Mouse (Mus musculus): ENCODE measurements around the gene Igflr1.

DNA sequence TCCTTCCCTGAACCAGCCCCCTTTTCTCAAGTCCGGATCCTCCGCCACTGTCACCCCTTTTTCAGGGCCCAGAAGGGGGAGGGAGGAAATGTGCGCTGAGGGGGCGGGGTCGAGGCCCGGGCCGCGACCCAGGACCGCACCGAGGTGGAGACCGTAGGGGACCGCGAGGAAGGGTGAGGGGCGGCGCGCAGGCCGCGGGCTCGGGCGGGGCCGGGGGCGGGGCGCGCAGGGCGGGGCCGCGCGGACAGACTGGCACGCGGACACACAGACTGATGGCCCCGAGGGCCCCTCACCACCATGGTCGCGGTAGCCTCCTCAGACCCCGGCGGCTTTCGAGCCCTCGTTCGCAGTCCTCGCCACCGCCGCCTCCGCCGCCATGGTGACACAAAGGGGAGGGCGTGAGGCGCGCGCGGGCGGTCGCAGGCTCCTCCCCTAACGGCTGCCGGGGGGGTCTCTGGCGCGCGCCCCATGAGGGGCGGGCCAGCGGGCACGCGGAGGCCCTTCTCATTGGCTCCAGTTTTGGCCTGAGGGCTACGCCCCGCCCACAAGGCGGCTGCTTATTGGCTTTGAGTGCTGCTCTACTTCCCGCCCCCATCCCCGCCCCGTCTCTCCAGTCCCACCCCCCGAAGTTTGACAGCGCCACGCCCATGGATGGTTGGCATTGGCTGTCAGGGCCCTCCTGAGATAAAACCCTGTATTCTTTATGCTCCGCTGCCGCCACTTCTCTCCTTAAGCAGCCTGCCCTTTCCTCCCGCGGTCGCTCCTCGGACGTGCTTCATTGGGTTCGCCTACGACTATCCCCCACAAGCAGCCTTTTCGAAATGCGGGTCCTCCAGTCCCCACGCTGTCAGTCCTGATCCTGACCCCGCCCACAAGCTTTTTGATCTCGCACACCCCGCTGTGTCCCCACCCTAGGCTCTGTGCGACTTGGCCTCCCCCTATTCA lies 30.3 kb upstream of the Igflr1 start, which contains the start of gene Arhgap33:
- TF ChIP-seq CTCF (IDR thresholded peaks at IDR 0.05) = no peak
- TF ChIP-seq POLR2A (IDR thresholded peaks at IDR 0.05; ENCODE audit: insufficient read depth, low read depth, low read length) = no peak
- TF ChIP-seq EP300 (IDR thresholded peaks at IDR 0.05; ENCODE audit: insufficient read depth, low read depth, low read length) = no peak

Measured in heart, adult 2 months (tissue).